Mouse (Mus musculus): Measurements from ENCODE around the gene Myl6b.
"Not testable (repeated sequence)": the region's sequence is repeated elsewhere in the genome, so short reads cannot be mapped to it uniquely, and the experiment has no call there.

Gene Myl6b

GRCm38 (mm10) chr10:128492633-128493311, 5.7 kb downstream of the Myl6b start:
- DNase-seq, result peak; percentile 86

GRCm38 (mm10) chr10:128492051-128492450, 6.4 kb downstream of the Myl6b start:
- not testable (repeated sequence) for DNase-seq

GRCm38 (mm10) chr10:128491495-128491894, 7.0 kb downstream of the Myl6b start:
- DNase-seq, result peak; percentile 67

GRCm38 (mm10) chr10:128490912-128491311, 7.6 kb downstream of the Myl6b start:
- DNase-seq, result no peak

GRCm38 (mm10) chr10:128490232-128490631, 8.3 kb downstream of the Myl6b start:
- DNase-seq, result no peak

GRCm38 (mm10) chr10:128489785-128490184, 8.7 kb downstream of the Myl6b start:
- DNase-seq, result no peak

GRCm38 (mm10) chr10:128489380-128489779, 9.1 kb downstream of the Myl6b start:
- DNase-seq, result peak; percentile 41

- no peak for DNase-seq
Observed at GRCm38 (mm10) chr10:128488776-128489175, 9.7 kb downstream of the Myl6b start.

- no peak for DNase-seq
Observed at GRCm38 (mm10) chr10:128487861-128488712, 10.4 kb downstream of the Myl6b start.

- no peak for DNase-seq
Observed at GRCm38 (mm10) chr10:128486370-128486769, 12.1 kb downstream of the Myl6b start.

- DNase-seq, result no peak
Observed at GRCm38 (mm10) chr10:128474366-128474765, 24.1 kb downstream of the Myl6b start.

GRCm38 (mm10) chr10:128460270-128460630, 38.2 kb downstream of the Myl6b start:
- no peak for DNase-seq

- peak; percentile 41 for DNase-seq
Observed at GRCm38 (mm10) chr10:128459409-128460269, 38.8 kb downstream of the Myl6b start.

- peak; percentile 89 for DNase-seq
Observed at GRCm38 (mm10) chr10:128458719-128459408, 39.6 kb downstream of the Myl6b start, which contains the start of gene Smarcc2. Gene Smarcc2, plus strand, starts transcription at chr10:128459248.

GRCm38 (mm10) chr10:128458348-128458718, 40.2 kb downstream of the Myl6b start:
- DNase-seq, result peak; percentile 93

GRCm38 (mm10) chr10:128457676-128458075, 40.8 kb downstream of the Myl6b start:
- DNase-seq, result no peak

GRCm38 (mm10) chr10:128455280-128455679, 43.2 kb downstream of the Myl6b start:
- peak; percentile 90 for DNase-seq

GRCm38 (mm10) chr10:128454471-128454870, 44.0 kb downstream of the Myl6b start:
- no peak for DNase-seq

- no peak for DNase-seq
Observed at GRCm38 (mm10) chr10:128451014-128451413, 47.5 kb downstream of the Myl6b start.

- DNase-seq, result peak; percentile 28
Observed at GRCm38 (mm10) chr10:128445407-128445806, 53.1 kb downstream of the Myl6b start.

- DNase-seq, result no peak
Observed at GRCm38 (mm10) chr10:128444354-128444753, 54.1 kb downstream of the Myl6b start.
